Mouse (Mus musculus) heart, postnatal 0 days (tissue): ENCODE results near the gene Hyal3.

Source experiments
- CTCF ChIP-seq: IDR thresholded peaks from 2 replicates; pipeline ENCODE4 v1.5.1; 2016; ENCODE audit warnings: antibody characterized with exemption, control low read depth, low read depth
- EP300 ChIP-seq: IDR thresholded peaks from 2 replicates; pipeline ENCODE4 v1.6.1; 2016; ENCODE audit warnings: antibody characterized with exemption, low read depth

DNA sequence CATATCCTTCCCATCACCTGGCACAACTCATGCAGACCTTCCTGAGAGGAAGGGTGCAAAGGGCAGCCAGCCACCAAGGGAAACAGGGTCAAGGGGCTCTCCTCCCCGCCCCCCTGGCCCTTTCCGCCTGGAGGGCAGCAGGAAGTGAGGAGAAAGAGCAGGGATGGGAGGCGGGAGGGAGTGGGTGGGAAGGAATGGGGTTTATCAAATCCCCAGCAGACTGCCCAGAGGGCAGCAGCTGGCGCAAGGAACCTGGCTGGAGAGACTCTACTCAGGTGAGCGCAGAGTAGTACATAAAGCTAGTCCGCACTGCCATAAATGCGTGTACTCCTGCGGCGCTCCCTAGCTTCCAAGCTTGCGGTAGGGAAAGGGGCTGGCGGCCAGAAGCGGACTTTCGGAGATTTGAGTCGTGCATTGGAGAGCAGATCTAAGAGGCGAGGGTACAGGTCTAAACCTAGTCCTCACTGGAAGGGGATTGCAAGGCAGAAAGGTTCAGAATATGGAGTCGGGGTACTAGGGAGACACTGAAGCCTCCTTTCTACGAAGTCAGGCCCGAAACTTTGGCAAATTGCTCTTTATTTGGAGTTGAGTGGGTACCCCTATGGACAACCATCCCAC, 12.8 kb upstream of the Hyal3 start, which contains the start of gene Hyal2:
- TF ChIP-seq EP300 (no peak), CTCF (no peak)
